Mouse (Mus musculus): ENCODE measurements at regions not wholly inside any gene's neighbourhood (a gene's known extent, or its start where the extent isn't known, plus 50 kb on each side); places are given as distances from the start of the nearest gene placed in this dataset.

- no peak for TF ChIP-seq CEBPB (IDR thresholded peaks at IDR 0.05; ENCODE audit: insufficient read depth, poor library complexity, severe bottlenecking)
- TF ChIP-seq POLR2A (IDR thresholded peaks at IDR 0.05; ENCODE audit: insufficient read length, low read depth): no peak
- no peak for TF ChIP-seq USF1 (IDR thresholded peaks at IDR 0.05; ENCODE audit: low read depth)
- no peak for TF ChIP-seq POLR2AphosphoS2 (IDR thresholded peaks at IDR 0.05; ENCODE audit: insufficient read length, low read depth)
- TF ChIP-seq TCF12 (IDR thresholded peaks at IDR 0.05; ENCODE audit: insufficient read depth, poor library complexity, severe bottlenecking): no peak
These were observed 180.4 kb downstream of the Gm19935 start for GRCm38 (mm10) chr8:90636770-90637169.

Data from myocyte (in vitro differentiated cells).